Mouse (Mus musculus): Measurements from ENCODE around the gene Sdccag8. TPM values are rescaled to one million over a fixed set of nuclear protein-coding genes. Genes with fewer than 3 reads are reported as not detected.

Gene Sdccag8
- total RNA-seq, 4 experiments from 2014 or later = 3.4 to 5.7 (median 4.1) TPM

DNA sequence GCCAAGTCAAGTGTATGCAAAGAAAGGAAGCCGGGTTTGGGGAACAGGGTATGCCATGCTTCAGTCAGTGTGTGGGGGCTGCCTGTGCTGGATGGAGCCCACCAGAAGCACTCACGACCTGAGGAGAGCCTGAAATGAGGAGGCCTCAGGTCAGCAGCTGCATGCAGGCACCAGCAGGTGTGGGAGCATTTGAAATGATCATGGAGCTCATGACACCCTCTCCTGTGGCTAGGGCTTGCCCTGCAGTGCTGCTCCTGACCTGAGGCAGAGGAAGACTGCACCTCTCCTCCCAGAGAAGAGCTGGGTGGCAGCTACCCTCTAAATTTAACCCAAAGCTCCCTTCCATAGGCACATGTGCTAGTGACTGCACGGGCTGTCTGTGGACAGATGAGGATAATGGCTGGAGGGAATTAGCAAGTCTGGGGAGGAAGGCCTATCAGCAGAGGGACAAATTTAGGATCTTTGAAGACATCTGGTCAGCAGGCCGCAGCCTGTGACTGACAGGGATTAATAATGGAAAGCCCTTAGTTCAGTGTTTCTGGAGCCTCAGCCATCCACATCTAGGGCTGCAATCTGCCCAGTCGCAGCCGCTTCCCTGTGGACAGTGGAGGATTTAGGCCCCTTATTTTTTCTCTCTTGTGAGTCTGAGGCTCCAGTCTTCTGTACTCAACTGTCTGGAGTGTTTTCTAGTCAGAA, 196.3 kb downstream of the Sdccag8 start:
- DNase-seq (ENCODE audit: low spot score) = no peak

DNA sequence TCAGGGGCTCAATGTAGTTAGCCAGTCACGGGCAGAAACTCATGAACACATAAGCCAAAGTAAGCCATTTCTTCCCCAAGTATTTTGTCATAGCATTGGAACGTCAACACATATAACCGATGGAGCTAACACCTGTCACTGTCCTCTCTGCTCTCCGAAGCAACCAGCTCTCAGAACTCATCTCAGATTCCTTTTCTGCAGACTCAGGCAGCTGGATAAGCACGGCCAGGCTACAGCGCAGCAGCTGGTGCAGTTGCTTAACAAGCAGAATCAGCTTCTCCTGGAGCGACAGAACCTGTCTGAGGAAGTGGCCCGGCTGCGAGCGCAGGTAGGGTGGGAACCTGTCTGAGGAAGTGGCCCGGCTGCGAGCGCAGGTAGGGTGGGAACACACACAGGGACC, 197.2 kb downstream of the Sdccag8 start:
- DNase-seq (ENCODE audit: low spot score) = no peak

DNA sequence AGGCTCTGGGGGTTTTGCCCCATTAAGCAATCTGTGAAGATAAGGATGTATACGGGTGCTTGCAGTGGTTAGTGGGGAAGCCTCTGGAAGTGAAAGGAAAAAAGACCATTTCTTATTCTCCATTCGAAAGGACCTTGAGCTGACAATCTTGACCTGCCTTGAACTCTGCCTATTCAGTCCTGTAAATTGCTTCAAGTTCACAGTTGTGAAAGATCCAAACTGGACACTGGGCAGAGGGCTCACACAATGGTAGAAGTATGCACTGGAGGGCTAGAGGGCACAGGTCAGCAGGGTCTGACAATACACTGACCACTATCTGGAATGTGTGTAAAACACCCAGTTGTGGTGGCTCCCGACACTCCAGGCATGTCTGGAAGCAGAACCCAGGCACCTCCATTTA, 198.3 kb downstream of the Sdccag8 start:
- no peak for DNase-seq (ENCODE audit: low spot score)

DNA sequence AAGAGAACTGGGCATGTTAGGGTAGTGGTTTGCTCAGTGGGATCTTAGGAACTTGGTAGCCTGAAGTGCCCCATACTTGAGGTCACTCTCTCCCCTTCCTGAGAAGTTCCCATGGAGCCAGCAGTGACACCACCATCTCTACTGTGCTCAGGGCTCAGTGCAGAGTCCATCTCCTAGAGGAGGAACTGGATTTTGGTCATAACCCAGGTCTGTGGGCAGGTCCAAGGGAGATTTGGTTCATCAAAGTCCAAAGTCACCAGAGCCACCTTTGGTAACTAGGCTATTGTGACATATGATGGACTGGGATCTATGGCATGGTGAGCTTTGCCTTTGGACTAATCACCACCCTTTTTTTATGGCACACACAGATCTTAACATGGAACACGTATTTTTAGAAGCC, 198.9 kb downstream of the Sdccag8 start:
- DNase-seq (ENCODE audit: low spot score) = no peak

DNA sequence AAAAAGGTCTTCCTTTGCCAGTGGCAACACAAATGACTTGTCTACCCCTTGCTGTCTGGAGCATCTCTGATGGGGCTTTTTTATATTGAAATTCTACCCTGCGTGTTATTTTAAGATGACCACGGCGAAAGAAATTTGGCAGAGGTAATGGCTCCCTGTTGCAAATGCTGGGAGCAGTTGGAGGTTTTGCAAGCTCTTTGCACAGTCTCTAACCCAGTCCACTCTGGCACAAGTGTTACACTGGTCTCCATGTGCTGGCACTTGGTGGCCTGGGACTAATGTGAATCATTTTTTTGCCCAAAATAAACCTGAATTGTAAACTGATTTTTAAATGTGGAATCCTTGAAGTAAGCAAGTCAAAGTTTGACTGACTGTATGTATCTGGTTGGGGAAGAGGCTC, 199.3 kb downstream of the Sdccag8 start:
- no peak for DNase-seq (ENCODE audit: low spot score)

DNA sequence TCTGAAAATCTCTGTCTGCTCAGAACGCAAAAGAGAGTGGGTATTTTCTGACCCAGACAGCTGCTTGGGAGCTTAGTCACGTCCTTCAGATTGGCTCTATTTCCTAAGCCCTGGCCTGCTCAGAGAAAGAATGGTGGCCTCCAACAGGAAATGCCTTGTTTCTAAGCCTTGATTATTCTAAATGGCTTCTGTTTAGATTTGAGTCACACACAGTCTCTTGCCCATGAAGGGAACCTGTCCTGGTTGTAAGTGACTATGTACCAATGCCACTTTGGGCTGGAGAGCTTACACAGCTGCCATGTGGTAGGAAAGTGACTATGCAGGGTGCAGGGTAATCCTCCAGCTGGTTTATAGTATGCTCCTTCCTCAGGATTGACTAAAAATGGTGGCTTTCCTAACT, 199.9 kb downstream of the Sdccag8 start:
- peak; percentile 26 for DNase-seq (ENCODE audit: low spot score)

DNA sequence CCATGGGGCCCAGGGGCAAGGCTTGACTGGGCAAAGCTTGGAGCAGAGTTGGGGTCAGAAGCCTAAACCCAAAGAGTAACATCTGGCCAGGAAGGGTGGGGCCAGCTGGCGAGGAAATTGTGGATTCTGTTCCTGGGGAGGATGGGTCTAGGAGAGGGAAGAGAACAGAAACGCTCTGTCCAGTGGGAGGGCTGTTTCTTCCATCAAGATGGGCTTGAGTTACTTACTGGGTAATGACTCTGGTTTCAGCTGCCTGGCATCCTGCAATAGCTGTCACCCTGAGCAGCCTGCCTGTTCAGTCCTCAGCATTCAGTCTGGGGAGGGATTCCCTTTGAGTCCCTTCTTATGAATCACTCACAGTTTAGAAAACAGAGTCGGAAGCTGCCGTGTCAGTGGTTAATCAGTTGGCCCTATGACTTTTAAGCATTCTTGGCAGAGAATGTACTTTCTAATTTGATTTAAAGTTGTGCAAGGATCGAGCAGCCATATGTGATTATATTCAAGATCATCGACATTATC, 200.5 kb downstream of the Sdccag8 start:
- DNase-seq (ENCODE audit: low spot score) = peak; percentile 20

DNA sequence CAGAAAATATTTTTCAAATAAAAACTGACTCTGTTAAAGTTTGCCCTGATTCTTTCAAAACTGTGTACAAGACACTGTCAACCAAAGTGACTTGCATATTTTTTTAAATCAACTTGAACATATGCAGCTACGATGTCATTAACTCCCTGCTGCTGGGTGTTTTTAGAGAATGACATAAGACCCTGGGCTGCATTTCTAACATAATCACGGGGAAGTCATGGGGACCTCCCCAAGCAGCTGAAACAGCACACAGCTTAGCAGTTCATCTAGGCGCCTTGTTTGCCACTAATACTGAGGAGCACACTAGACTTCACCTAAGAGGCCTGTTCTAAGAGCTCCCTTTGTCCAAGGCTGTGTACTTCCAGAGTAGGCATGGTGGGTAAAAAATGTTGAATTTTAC, 201.5 kb downstream of the Sdccag8 start:
- no peak for DNase-seq (ENCODE audit: low spot score)

DNA sequence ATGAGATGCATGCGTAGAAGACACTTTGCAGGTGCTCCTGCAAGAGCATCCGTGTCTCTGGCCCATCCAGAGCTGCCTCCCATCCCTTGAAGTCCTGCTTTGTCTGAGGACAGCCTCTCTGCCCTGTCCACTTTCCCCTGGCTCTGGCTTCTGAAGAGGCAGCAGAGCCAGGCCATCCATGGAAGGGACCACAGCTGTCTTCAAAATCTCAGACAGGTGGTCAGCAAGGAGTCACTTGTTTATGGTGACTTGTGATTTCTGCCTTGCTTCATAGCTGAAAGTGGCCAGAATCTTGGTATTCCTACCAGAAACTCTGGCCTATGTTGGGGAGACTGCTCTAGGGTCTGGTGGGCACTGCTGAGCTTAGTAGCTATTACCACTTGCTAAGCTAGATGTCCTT, 202.3 kb downstream of the Sdccag8 start:
- DNase-seq (ENCODE audit: low spot score) = no peak

DNA sequence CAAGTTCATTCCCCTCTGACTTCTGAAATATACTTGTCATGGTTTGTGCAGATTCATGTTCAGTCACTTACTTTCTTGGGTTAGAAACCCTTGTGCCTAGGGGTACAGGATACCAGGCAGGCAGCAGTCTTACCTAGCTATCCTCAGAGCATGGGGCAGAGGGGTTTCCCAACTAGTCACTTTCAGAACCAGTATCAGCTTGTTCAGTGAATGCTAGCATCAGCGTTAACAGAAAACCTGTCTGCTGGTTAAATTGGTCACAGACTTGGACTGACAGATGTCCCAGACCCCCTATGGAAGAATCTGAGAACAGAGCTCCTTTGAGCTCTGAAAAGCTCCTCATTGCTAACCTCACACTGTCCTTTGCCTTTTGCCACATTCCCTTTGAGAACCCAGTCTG, 204.3 kb downstream of the Sdccag8 start:
- no peak for DNase-seq (ENCODE audit: low spot score)

DNA sequence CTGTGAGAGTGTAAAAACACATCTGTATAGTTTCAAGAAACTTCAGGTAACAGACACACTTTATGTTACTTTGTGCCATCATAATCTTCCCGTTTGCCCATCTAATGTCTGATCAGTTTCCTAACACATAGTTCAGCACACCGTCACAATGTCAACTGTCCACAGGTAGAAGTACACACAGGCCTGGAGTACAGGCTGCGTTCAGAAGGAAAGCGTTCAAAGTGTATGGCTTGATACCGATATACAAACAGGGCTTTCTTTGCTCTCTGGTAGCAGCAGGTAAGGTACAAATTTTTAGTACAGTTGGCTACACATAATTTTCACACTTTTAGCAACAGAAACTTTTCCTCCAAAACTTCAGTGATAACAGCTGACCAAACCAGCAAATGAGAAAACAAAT, 205.2 kb downstream of the Sdccag8 start:
- DNase-seq (ENCODE audit: low spot score) = no peak

DNA sequence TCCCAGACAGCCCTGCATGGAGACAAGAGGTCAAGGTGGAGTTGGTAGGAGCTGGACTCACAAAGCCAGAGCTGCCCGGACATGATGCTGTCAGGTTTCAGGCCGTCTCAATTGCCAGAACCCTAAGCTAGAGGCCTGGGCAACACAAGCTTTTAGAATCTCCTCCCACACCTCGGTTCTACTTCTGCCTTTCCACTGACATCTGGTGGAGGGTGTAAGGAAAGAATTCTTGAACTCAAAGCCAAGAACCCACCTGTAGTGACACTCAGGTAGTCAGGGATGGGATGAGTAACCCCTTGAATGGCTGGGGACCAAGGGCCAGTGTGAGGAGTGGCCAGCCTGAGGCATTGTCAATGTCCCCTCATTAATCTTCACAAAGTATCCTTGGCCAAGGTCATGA, 208.3 kb downstream of the Sdccag8 start:
- DNase-seq (ENCODE audit: low spot score) = no peak

DNA sequence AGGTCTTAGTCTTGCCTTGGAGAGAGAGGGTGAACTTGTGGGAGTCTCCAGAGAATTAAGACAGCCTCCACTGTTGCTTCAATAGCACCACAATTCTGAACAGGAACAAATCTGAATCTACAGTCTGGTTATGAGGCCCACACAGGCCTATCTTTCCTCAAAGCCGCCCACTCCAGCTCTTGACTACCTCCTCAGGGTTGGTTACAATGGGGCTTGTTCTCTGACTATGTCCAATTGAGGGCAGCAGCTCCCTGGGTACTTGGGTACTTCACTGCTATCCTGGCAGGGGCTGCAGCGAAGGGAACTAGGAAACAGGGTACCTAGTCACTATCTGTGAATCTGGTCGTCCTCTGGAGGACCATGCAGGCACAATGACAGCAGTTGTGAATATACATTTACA, 213.2 kb downstream of the Sdccag8 start:
- DNase-seq (ENCODE audit: low spot score) = no peak

DNA sequence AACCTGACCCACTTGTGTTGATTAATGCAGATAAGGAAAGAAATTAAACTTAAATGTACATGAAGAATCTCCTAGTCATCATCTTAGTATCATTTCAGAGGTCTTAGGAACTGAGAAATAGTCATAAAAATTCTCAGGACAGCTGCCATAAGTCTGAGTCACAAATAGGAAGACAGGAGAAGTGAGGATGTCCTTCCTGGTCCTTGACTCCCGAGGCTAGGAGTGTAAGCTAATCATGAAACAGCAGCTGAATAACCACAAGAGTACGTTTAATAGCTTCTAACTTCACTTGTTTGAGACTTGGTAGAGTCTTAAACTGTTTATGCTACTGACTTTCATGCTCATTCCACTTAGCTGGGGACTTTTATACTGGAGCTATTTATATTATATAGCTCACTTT, 214.6 kb downstream of the Sdccag8 start:
- DNase-seq (ENCODE audit: low spot score) = no peak

DNA sequence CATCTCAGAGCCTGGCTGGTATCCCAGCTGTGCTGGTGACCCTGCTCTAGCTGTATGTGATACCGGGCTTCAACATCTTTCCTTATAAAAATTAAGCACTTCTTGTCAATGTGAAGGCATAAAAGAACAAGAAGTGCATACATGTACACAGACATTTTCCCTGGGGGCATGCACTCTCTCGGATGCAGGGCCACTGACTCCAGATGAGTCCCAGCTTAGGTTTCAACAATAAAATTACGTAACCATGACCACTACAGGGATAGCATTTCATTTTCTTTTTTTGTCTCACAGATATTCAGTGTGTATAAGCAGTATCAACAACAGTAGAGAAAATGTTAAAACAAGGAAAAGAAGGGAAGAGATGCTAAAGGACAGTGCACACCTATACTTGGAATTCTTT, 216.2 kb downstream of the Sdccag8 start:
- DNase-seq (ENCODE audit: low spot score) = no peak

DNA sequence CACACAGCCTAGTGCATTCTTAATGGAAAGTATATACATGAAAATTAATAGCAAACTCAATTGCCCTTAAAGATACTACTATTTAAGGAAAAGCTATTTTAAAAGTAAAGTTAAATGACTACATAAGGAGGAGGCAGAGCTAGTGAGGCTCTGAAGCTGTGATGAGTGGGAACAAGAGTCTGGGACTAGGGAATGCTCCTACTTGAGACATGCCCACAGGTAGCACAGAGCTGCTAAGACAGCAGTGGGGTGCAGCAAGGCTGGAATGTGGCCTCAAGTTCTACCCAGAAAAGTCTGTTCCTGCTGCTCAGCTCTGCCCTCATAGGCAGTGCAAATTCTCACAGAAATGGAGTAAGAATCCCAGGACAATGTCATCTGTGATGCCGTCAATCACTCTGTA, 216.7 kb downstream of the Sdccag8 start:
- DNase-seq (ENCODE audit: low spot score) = no peak

DNA sequence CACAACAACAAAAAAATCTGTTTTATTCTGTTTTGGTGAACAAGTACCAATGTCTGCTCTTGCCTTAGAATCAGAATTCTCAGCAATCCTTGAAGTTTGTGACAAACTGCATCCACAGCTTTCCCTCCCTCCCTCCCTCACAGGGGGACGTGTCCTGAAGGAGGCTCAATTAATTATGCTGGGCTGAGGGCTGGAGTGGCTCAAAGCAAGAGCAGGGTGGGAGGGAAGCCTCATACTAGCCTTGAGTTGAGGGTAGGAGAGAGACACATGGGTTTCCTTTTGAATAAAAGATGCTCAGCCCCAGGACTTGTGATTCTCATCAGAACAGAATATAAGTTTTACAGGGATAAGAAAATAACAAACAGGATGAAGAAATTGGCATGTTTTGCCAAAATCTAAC, 217.8 kb downstream of the Sdccag8 start:
- DNase-seq (ENCODE audit: low spot score) = no peak

DNA sequence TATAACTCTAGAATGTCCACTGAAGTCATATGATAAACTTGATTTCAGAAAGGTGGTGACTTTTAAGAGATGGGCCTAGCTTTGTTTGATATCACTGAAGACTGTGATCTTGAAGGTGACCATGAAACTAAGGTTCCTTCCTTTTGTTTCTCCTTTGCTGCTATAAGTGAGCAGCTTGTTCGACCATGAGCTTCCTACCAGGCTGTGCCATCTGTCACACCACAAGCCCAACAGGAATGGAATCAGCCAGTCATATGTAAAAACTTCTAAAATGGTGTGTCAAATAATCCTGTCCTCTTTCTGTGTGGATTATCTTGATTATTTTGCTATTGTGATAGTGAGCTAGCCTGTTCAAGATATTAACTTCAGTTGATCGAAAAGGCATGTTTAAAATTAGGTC, 221.0 kb downstream of the Sdccag8 start:
- DNase-seq (ENCODE audit: low spot score) = no peak

DNA sequence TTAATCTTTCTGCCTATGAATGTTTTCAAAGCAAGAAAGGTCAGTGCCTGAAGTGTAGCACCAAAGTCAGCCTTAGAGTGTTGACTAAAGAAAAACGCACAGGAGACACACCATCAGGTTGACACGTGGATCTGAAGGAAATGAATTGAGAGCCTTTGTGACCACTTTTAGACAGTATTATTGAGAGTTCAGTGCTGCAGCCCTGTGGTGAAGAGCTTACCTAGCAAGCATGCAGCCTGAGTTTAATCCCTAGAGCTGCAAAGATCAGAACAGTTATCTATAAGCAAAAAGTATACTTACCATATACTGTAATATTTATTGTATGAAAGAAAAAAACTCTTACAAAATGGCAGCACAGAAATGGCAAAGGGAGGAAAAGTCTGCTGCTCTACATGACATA, 223.9 kb downstream of the Sdccag8 start:
- no peak for DNase-seq (ENCODE audit: low spot score)

DNA sequence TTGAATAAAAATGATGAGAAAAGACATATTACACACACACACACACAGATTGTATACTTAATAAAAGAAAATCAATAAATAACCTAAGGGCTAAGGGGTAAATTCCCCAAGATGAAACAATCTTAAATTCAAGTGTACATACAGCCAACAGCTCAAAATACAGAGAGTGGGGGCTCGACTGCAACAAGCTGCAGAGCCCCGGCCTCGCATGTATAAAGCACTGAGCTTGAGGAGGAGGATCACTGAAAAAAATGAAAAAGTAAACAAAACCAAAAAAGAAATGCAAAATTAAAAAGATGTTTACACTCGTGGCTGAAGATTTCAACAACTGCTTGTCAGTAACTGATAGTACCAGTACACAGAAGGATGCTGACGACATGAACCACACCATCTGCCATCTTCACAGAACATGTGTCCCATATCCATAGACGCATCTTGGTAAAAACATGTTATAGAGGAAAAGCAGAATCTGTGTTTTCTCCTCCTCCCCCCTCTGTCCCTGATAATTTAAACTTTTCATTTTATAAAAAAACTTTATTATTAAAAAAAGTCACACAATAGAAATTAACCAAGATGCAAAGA, 224.7 kb downstream of the Sdccag8 start:
- no peak for DNase-seq (ENCODE audit: low spot score)

DNA sequence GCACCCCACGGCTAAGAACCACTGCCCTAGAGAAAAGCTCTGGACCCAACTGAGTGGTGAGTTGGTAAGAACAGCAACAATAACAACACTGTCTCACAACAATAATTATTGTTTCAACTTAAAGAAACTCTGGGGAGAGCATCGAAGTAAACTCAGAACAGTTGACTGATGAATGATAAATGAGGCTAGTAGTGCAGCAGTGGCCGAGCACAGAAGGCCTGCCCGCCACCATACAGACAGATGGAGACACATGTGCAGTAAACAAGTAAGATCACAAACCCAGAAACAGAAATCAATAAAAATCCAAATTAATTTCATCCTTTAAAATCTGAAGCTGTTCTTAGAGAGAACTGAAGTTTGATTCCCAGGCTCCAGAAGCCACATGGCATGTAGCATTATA, 225.6 kb downstream of the Sdccag8 start:
- DNase-seq (ENCODE audit: low spot score) = no peak

DNA sequence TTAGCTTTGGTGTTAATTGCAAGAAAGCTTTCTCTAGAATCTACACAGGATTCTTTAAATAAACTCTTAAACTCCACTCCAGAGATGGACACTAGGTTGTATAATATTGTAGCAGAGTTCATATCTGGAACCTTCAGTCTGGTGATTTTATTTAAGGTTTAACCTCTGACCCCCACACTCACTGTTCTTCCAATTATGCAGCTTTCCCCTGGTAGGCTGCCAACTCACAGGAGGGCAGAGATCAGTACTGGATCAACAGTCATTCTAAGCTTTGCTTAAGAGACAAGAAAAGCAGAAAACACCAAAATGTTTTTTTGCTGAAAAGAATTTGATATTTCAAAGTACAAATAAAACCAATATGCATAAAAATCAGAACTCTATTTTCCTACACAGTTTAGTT, 231.4 kb downstream of the Sdccag8 start:
- DNase-seq (ENCODE audit: low spot score) = no peak

DNA sequence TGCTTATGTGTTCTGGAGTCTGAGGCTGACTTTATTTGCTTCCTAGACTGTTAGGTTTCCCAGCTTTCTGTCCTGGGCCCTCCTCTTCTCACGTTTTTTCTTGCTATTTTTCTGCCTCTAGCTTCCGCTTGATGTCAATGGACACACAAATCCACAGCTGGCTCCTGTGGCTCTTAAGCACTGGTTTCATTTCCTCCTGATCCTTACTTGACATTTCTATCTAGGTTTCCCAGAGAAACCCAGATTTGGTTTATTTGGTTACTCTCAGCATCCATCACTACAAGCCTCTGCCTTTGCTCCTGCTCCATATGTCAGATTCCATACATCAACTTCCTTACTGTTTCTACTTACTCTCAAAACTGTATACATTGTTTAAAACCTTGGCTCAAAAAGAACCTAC, 232.5 kb downstream of the Sdccag8 start:
- DNase-seq (ENCODE audit: low spot score) = no peak

DNA sequence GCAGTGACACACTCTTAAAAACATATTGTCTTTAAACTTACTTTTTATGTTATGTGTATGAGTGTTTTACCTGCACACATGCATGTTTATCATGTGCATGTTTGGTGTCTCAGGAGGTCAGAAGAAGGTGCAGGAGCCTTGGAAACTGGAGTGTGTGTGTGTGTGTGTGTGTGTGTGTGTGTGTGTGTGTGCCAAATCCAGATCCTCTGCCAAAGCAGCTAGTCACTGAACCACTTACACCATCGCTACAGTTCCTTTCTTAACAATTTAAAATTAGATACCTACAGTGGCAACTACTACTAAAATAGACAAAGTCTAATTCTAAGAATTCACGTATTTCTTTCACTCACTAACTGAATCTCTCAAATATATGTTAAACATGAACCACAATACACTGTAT, 234.3 kb downstream of the Sdccag8 start:
- DNase-seq (ENCODE audit: low spot score) = no peak

Measured in heart, adult 8-10 months (tissue).